Mouse (Mus musculus) embryonic facial prominence, embryonic 10.5 days (tissue): ENCODE measurements around the gene Vmn1r176. TPM values are rescaled to one million over a fixed set of nuclear protein-coding genes. Genes with fewer than 3 reads are reported as not detected.
"Not testable (repeated sequence)": the region's sequence is repeated elsewhere in the genome, so short reads cannot be mapped to it uniquely, and the experiment has no call there.

Experiments used
- DNase-seq: peaks from one replicate; pipeline ENCODE4 v3.0.0-alpha.2; 2017; ENCODE audit warnings: low spot score
- H3K27ac ChIP-seq: fragments of 300-500 bp; sonication (generic); replicated peaks from 2 replicates; pipeline ENCODE4 v1.5.1; 2016; ENCODE audit warnings: mild to moderate bottlenecking
- H3K27me3 ChIP-seq: fragments of 300-500 bp; sonication (generic); replicated peaks from 2 replicates; pipeline ENCODE4 v1.6.1; 2016; ENCODE audit warnings: low read depth, mild to moderate bottlenecking; ENCODE audit not compliant: poor library complexity, severe bottlenecking
- H3K36me3 ChIP-seq: fragments of 300-500 bp; sonication (generic); replicated peaks from 2 replicates; pipeline ENCODE4 v1.6.1; 2016; ENCODE audit warnings: mild to moderate bottlenecking, moderate library complexity
- H3K4me1 ChIP-seq: fragments of 300-500 bp; sonication (generic); 2 replicates; pipeline ENCODE4 v1.6.1; 2016
- H3K4me3 ChIP-seq: fragments of 300-500 bp; sonication (generic); 2 replicates; pipeline ENCODE4 v1.5.1; 2016; ENCODE audit warnings: mild to moderate bottlenecking, moderate library complexity
- H3K9me3 ChIP-seq: fragments of 300-500 bp; sonication (generic); 2 replicates; pipeline ENCODE4 v1.6.1; 2016; ENCODE audit warnings: mild to moderate bottlenecking
- WGBS: fragments of 180-500 bp; shearing (Covaris S2); methylation state at CpG from one replicate; pipeline ENCODE4 v1.1.7; 2016; 5-methylcytosine and 5-hydroxymethylcytosine counted together
- polyA plus RNA-seq: library from polyadenylated mRNA; unstranded; fragments of >200 nt; fragmentation: Nextera tagmentation; extraction: Ambion mirVana; gene quantifications from 2 replicates; pipeline ENCODE4 v1.2.1, GENCODE M21; 2016

Gene Vmn1r176
- polyA plus RNA-seq: not detected in 2 replicates

GRCm38 (mm10) chr7:23837272-23837671, at the start of gene Vmn1r176:
TSS of gene Vmn1r176 (minus strand) at chr7:23837372.
- H3K9me3 ChIP-seq: peaks cover 18% of the 10 kb centered on the region
- not testable (repeated sequence) for H3K27me3 ChIP-seq, H3K36me3 ChIP-seq, H3K4me3 ChIP-seq, DNase-seq, H3K4me1 ChIP-seq, H3K27ac ChIP-seq
- WGBS: 40% methylated on average over 1 of the region's 1 CpGs

GRCm38 (mm10) chr7:23876918-23877317, 39.7 kb upstream of the Vmn1r176 start:
- not testable (repeated sequence) for H3K4me3 ChIP-seq, H3K27ac ChIP-seq, H3K36me3 ChIP-seq, H3K27me3 ChIP-seq, H3K4me1 ChIP-seq, DNase-seq
- 69% methylated on average over 4 of the region's 4 CpGs for WGBS
- peaks cover 14% of the 10 kb centered on the region for H3K9me3 ChIP-seq

- 37% methylated on average over 1 of the region's 1 CpGs for WGBS
- not testable (repeated sequence) for H3K4me3 ChIP-seq, DNase-seq, H3K27me3 ChIP-seq, H3K36me3 ChIP-seq, H3K27ac ChIP-seq, H3K4me1 ChIP-seq
- H3K9me3 ChIP-seq: peaks cover 18% of the 10 kb centered on the region
Observed at GRCm38 (mm10) chr7:23866349-23866748, 29.2 kb upstream of the Vmn1r176 start, which contains the start of gene Vmn1r177. TSS of gene Vmn1r177 (minus strand) at chr7:23866449.

GRCm38 (mm10) chr7:23810543-23810942, 26.6 kb downstream of the Vmn1r176 start, which contains the start of gene Vmn1r175:
TSS of gene Vmn1r175 (minus strand) at chr7:23810643.
- not testable (repeated sequence) for H3K27ac ChIP-seq, H3K4me3 ChIP-seq, H3K4me1 ChIP-seq, H3K36me3 ChIP-seq, DNase-seq, H3K27me3 ChIP-seq
- H3K9me3 ChIP-seq: peaks cover 28% of the 10 kb centered on the region

GRCm38 (mm10) chr7:23784526-23784925, 52.6 kb downstream of the Vmn1r176 start:
- Histone ChIP-seq H3K4me1 (no peaks in the 10 kb centered on the region), H3K4me3 (no peak overlapping the region), H3K9me3 (peaks cover 67% of the 10 kb centered on the region), H3K27me3 (no peaks in the 10 kb centered on the region), H3K27ac (no peak overlapping the region), H3K36me3 (no peaks in the 10 kb centered on the region)
- DNase-seq: no peak
- 79% methylated on average over 6 of the region's 6 CpGs for WGBS

Other genes starting within 250 kb of the Vmn1r176 start
- not detected in 2 replicates for gene Vmn1r170, start 231.2 kb downstream of the Vmn1r176 start, polyA plus RNA-seq
- not detected in 2 replicates for gene Vmn1r171, start 206.7 kb downstream of the Vmn1r176 start, polyA plus RNA-seq
- not detected in 2 replicates for gene Vmn1r172, start 179.1 kb downstream of the Vmn1r176 start, polyA plus RNA-seq
- gene Vmn1r173, start 136.7 kb downstream of the Vmn1r176 start, polyA plus RNA-seq: not detected in 2 replicates
- not detected in 2 replicates for gene Vmn1r174, start 85.1 kb downstream of the Vmn1r176 start, polyA plus RNA-seq
- gene Vmn1r175, start 26.7 kb downstream of the Vmn1r176 start, polyA plus RNA-seq: not detected in 2 replicates
- gene Vmn1r177, start 29.1 kb upstream of the Vmn1r176 start, polyA plus RNA-seq: not detected in 2 replicates
- gene Vmn1r178, start 54.6 kb upstream of the Vmn1r176 start, polyA plus RNA-seq: not detected in 2 replicates
- not detected in 2 replicates for gene Vmn1r179, start 89.6 kb upstream of the Vmn1r176 start, polyA plus RNA-seq
- not detected in 2 replicates for gene Vmn1r180, start 113.3 kb upstream of the Vmn1r176 start, polyA plus RNA-seq
- not detected in 2 replicates for gene Vmn1r181, start 137.2 kb upstream of the Vmn1r176 start, polyA plus RNA-seq
- gene V1rd19, start 164.3 kb upstream of the Vmn1r176 start, polyA plus RNA-seq: not detected in 2 replicates
- not detected in 2 replicates for gene Vmn1r183, start 215.9 kb upstream of the Vmn1r176 start, polyA plus RNA-seq
- 28.9 and 30.0 TPM in 2 replicates for gene Zfp180, start 244.6 kb upstream of the Vmn1r176 start, polyA plus RNA-seq